Mouse (Mus musculus) heart, embryonic 11.5 days (tissue): ENCODE measurements around the gene Mrps33. TPM values are rescaled to one million over a fixed set of nuclear protein-coding genes. Genes with fewer than 3 reads are reported as not detected.

ENCODE experiments used
- ATAC-seq: fragments of 200-750 bp; cut with Nextera tagmentation; replicated peaks from 2 replicates; pipeline ENCODE4 v1.8.0; 2017; ENCODE audit warnings: moderate library complexity; ENCODE audit not compliant: insufficient number of reproducible peaks, low FRiP score, low TSS enrichment
- H3K27ac ChIP-seq: fragments of 300-500 bp; sonication (generic); 2 replicates; pipeline ENCODE4 v1.5.1; 2014; ENCODE audit warnings: mild to moderate bottlenecking, low read depth, low read length
- H3K27me3 ChIP-seq: fragments of 300-500 bp; sonication (generic); 2 replicates; pipeline ENCODE4 v1.6.1; 2014; ENCODE audit warnings: mild to moderate bottlenecking, low read length, mixed read lengths; ENCODE audit not compliant: control insufficient read depth, insufficient read depth
- H3K36me3 ChIP-seq: fragments of 300-500 bp; sonication (generic); 2 replicates; pipeline ENCODE4 v1.6.1; 2014; ENCODE audit warnings: mild to moderate bottlenecking, low read length, moderate library complexity, mixed read lengths; ENCODE audit not compliant: control insufficient read depth, insufficient read depth
- H3K4me1 ChIP-seq: fragments of 300-500 bp; sonication (generic); 2 replicates; pipeline ENCODE4 v1.6.1; 2014; ENCODE audit warnings: low read length; ENCODE audit not compliant: control insufficient read depth, insufficient read depth
- H3K4me2 ChIP-seq: fragments of 300-500 bp; sonication (generic); 2 replicates; pipeline ENCODE4 v1.6.1; 2014; ENCODE audit warnings: mild to moderate bottlenecking, moderate library complexity
- H3K4me3 ChIP-seq: fragments of 300-500 bp; sonication (generic); 2 replicates; pipeline ENCODE4 v1.5.1; 2014; ENCODE audit warnings: low read depth, low read length
- H3K9ac ChIP-seq: fragments of 300-500 bp; sonication (generic); 2 replicates; pipeline ENCODE4 v1.6.1; 2014; ENCODE audit warnings: mild to moderate bottlenecking, low read depth, low read length, moderate library complexity
- H3K9me3 ChIP-seq: fragments of 300-500 bp; sonication (generic); replicated peaks from 2 replicates; pipeline ENCODE4 v1.6.1; 2016; ENCODE audit warnings: low read length; ENCODE audit not compliant: control insufficient read depth
- WGBS: fragments of 180-500 bp; shearing (Covaris S2); extraction: QIAGEN DNeasy Blood & Tissue Kit; methylation state at CpG from one replicate; pipeline ENCODE4 v1.1.7; 2014; ENCODE audit not compliant: insufficient replicate concordance; 5-methylcytosine and 5-hydroxymethylcytosine counted together
- polyA plus RNA-seq: library from polyadenylated mRNA; unstranded; fragments of >200 nt; fragmentation: Nextera tagmentation; extraction: Ambion mirVana; gene quantifications from 2 replicates; pipeline ENCODE4 v1.2.1, GENCODE M21; 2014

The Mrps33 gene
- polyA plus RNA-seq, 1 experiment from 2014 or later = 220 TPM

- H3K4me2 ChIP-seq = no peak overlapping the region
- H3K27me3 ChIP-seq = no peaks in the 10 kb centered on the region
- no peaks in the 10 kb centered on the region for H3K36me3 ChIP-seq
- WGBS = 78% methylated on average over 5 of the region's 5 CpGs
- H3K9ac ChIP-seq = no peak overlapping the region
- no peak for ATAC-seq
- H3K9me3 ChIP-seq = no peaks in the 10 kb centered on the region
- H3K4me1 ChIP-seq = peaks cover 11% of the 10 kb centered on the region; the same call in 1 of the 2 replicates
- no peak overlapping the region for H3K27ac ChIP-seq
- H3K4me3 ChIP-seq = no peak overlapping the region
These were observed 24.8 kb downstream of the Mrps33 start for GRCm38 (mm10) chr6:39785944-39786343.

GRCm38 (mm10) chr6:39783521-39783920, 27.3 kb downstream of the Mrps33 start:
- 66% methylated on average over 7 of the region's 7 CpGs for WGBS
- no peaks in the 10 kb centered on the region for H3K27me3 ChIP-seq
- peaks cover 14% of the 10 kb centered on the region; the same call in 1 of the 2 replicates for H3K4me1 ChIP-seq
- no peak for ATAC-seq
- H3K27ac ChIP-seq = no peak overlapping the region
- H3K4me3 ChIP-seq = no peak overlapping the region
- H3K36me3 ChIP-seq = no peaks in the 10 kb centered on the region
- no peaks in the 10 kb centered on the region for H3K9me3 ChIP-seq
- H3K9ac ChIP-seq = no peak overlapping the region
- no peak overlapping the region for H3K4me2 ChIP-seq

- Histone ChIP-seq H3K4me1 (peaks cover 14% of the 10 kb centered on the region; the same call in 1 of the 2 replicates), H3K36me3 (no peaks in the 10 kb centered on the region), H3K9ac (no peak overlapping the region), H3K27ac (no peak overlapping the region), H3K4me3 (no peak overlapping the region), H3K27me3 (no peaks in the 10 kb centered on the region), H3K9me3 (no peaks in the 10 kb centered on the region), H3K4me2 (no peak overlapping the region)
- 19% methylated on average over 3 of the region's 3 CpGs for WGBS
- ATAC-seq = no peak
These were observed 28.2 kb downstream of the Mrps33 start for GRCm38 (mm10) chr6:39782618-39783017.

- no peak overlapping the region for H3K4me3 ChIP-seq
- H3K9me3 ChIP-seq = no peaks in the 10 kb centered on the region
- no peaks in the 10 kb centered on the region for H3K27me3 ChIP-seq
- no peak overlapping the region for H3K9ac ChIP-seq
- 26% methylated on average over 17 of the region's 17 CpGs for WGBS
- H3K4me1 ChIP-seq = peaks cover 14% of the 10 kb centered on the region; the same call in 1 of the 2 replicates
- peak overlapping the region; percentile 64 for H3K4me2 ChIP-seq
- ATAC-seq = no peak; the same call in 1 of the 2 replicates
- H3K27ac ChIP-seq = peak overlapping the region; percentile 32; the same call in 1 of the 2 replicates
- H3K36me3 ChIP-seq = no peaks in the 10 kb centered on the region
These were observed 28.8 kb downstream of the Mrps33 start for GRCm38 (mm10) chr6:39781766-39782530.

GRCm38 (mm10) chr6:39780857-39781666, 29.7 kb downstream of the Mrps33 start:
- Histone ChIP-seq H3K27ac (peak overlapping the region; percentile 71), H3K4me2 (peak overlapping the region; percentile 64), H3K27me3 (no peaks in the 10 kb centered on the region), H3K4me3 (peak overlapping the region; percentile 11), H3K4me1 (peaks cover 14% of the 10 kb centered on the region; the same call in 1 of the 2 replicates), H3K9ac (peak overlapping the region; percentile 66), H3K9me3 (no peaks in the 10 kb centered on the region), H3K36me3 (no peaks in the 10 kb centered on the region)
- 2% methylated on average over 18 of the region's 18 CpGs for WGBS
- no peak for ATAC-seq

- H3K9me3 ChIP-seq = no peaks in the 10 kb centered on the region
- H3K4me3 ChIP-seq = no peak overlapping the region
- H3K4me1 ChIP-seq = peaks cover 14% of the 10 kb centered on the region; the same call in 1 of the 2 replicates
- H3K27ac ChIP-seq = no peak overlapping the region
- no peak for ATAC-seq
- no peaks in the 10 kb centered on the region for H3K27me3 ChIP-seq
- no peaks in the 10 kb centered on the region for H3K36me3 ChIP-seq
- H3K9ac ChIP-seq = no peak overlapping the region
- H3K4me2 ChIP-seq = no peak overlapping the region
- WGBS = 84% methylated on average over 1 of the region's 1 CpGs
These were observed 32.3 kb downstream of the Mrps33 start for GRCm38 (mm10) chr6:39778506-39778905.

- 81% methylated on average over 6 of the region's 6 CpGs for WGBS
- Histone ChIP-seq H3K9ac (no peak overlapping the region), H3K27ac (no peak overlapping the region), H3K9me3 (no peaks in the 10 kb centered on the region), H3K36me3 (no peaks in the 10 kb centered on the region), H3K4me3 (no peak overlapping the region), H3K4me1 (peaks cover 6% of the 10 kb centered on the region; the same call in 1 of the 2 replicates), H3K27me3 (no peaks in the 10 kb centered on the region), H3K4me2 (no peak overlapping the region)
- no peak for ATAC-seq
These were observed 34.5 kb downstream of the Mrps33 start for GRCm38 (mm10) chr6:39776275-39776674.

- H3K27me3 ChIP-seq = no peaks in the 10 kb centered on the region
- H3K4me1 ChIP-seq = no peaks in the 10 kb centered on the region
- H3K36me3 ChIP-seq = no peaks in the 10 kb centered on the region
- H3K27ac ChIP-seq = no peak overlapping the region
- no peaks in the 10 kb centered on the region for H3K9me3 ChIP-seq
- H3K4me2 ChIP-seq = no peak overlapping the region
- no peak overlapping the region for H3K9ac ChIP-seq
- no peak for ATAC-seq
- WGBS = 81% methylated on average over 9 of the region's 9 CpGs
- no peak overlapping the region for H3K4me3 ChIP-seq
These were observed 35.8 kb downstream of the Mrps33 start for GRCm38 (mm10) chr6:39775029-39775428.
